Mouse (Mus musculus): Measurements from ENCODE around the gene Chst12. TPM values are rescaled to one million over a fixed set of nuclear protein-coding genes. Genes with fewer than 3 reads are reported as not detected.

Chst12 gene
- not detected for polyA plus RNA-seq (2014; fragmentation: Illumina TruSeq; extraction: RNeasy Lipid Tissue Mini Kit (QIAGEN cat#74804); ENCODE audit: low read depth, low replicate concordance)

GRCm38 (mm10) chr5:140505208-140505780, at the start of gene Chst12:
Chst12 (plus strand) TSS chr5:140505550.

GRCm38 (mm10) chr5:140564896-140565295, 59.5 kb downstream of the Chst12 start, which contains the start of gene Grifin:
Grifin (minus strand) TSS chr5:140565071.

Other genes starting within 250 kb of the Chst12 start
- gene Mad1l1, start 184.0 kb upstream of the Chst12 start, polyA plus RNA-seq (2014; fragmentation: Illumina TruSeq; extraction: RNeasy Lipid Tissue Mini Kit (QIAGEN cat#74804); ENCODE audit: low read depth, low replicate concordance) = 0.29 TPM
- gene Nudt1, start 183.9 kb upstream of the Chst12 start, polyA plus RNA-seq (2014; fragmentation: Illumina TruSeq; extraction: RNeasy Lipid Tissue Mini Kit (QIAGEN cat#74804); ENCODE audit: low read depth, low replicate concordance) = 3.6 TPM
- 1.6 TPM for gene Mrm2, start 173.7 kb upstream of the Chst12 start, polyA plus RNA-seq (2014; fragmentation: Illumina TruSeq; extraction: RNeasy Lipid Tissue Mini Kit (QIAGEN cat#74804); ENCODE audit: low read depth, low replicate concordance)
- 0.29 TPM for gene Snx8, start 116.3 kb upstream of the Chst12 start, polyA plus RNA-seq (2014; fragmentation: Illumina TruSeq; extraction: RNeasy Lipid Tissue Mini Kit (QIAGEN cat#74804); ENCODE audit: low read depth, low replicate concordance)
- gene Eif3b, start 86.2 kb upstream of the Chst12 start, polyA plus RNA-seq (2014; fragmentation: Illumina TruSeq; extraction: RNeasy Lipid Tissue Mini Kit (QIAGEN cat#74804); ENCODE audit: low read depth, low replicate concordance) = 18.3 TPM
- not detected for gene Gm4869, start 59.9 kb upstream of the Chst12 start, polyA plus RNA-seq (2014; fragmentation: Illumina TruSeq; extraction: RNeasy Lipid Tissue Mini Kit (QIAGEN cat#74804); ENCODE audit: low read depth, low replicate concordance)
- gene Grifin, start 59.5 kb downstream of the Chst12 start, polyA plus RNA-seq (2014; fragmentation: Illumina TruSeq; extraction: RNeasy Lipid Tissue Mini Kit (QIAGEN cat#74804); ENCODE audit: low read depth, low replicate concordance) = not detected
- 0.48 TPM for gene Lfng, start 101.8 kb downstream of the Chst12 start, polyA plus RNA-seq (2014; fragmentation: Illumina TruSeq; extraction: RNeasy Lipid Tissue Mini Kit (QIAGEN cat#74804); ENCODE audit: low read depth, low replicate concordance)
- 0.32 TPM for gene Ttyh3, start 143.5 kb downstream of the Chst12 start, polyA plus RNA-seq (2014; fragmentation: Illumina TruSeq; extraction: RNeasy Lipid Tissue Mini Kit (QIAGEN cat#74804); ENCODE audit: low read depth, low replicate concordance)
- gene Iqce, start 196.8 kb downstream of the Chst12 start, polyA plus RNA-seq (2014; fragmentation: Illumina TruSeq; extraction: RNeasy Lipid Tissue Mini Kit (QIAGEN cat#74804); ENCODE audit: low read depth, low replicate concordance) = 0.72 TPM
- 1.6 TPM for gene Brat1, start 199.5 kb downstream of the Chst12 start, polyA plus RNA-seq (2014; fragmentation: Illumina TruSeq; extraction: RNeasy Lipid Tissue Mini Kit (QIAGEN cat#74804); ENCODE audit: low read depth, low replicate concordance)
- gene Amz1, start 218.6 kb downstream of the Chst12 start, polyA plus RNA-seq (2014; fragmentation: Illumina TruSeq; extraction: RNeasy Lipid Tissue Mini Kit (QIAGEN cat#74804); ENCODE audit: low read depth, low replicate concordance) = not detected

Data from liver, adult 10 weeks (tissue).